Mouse (Mus musculus): Measurements from ENCODE around the gene Lix1l.
"Not testable (repeated sequence)": the region's sequence is repeated elsewhere in the genome, so short reads cannot be mapped to it uniquely, and the experiment has no call there.

Lix1l gene

DNA sequence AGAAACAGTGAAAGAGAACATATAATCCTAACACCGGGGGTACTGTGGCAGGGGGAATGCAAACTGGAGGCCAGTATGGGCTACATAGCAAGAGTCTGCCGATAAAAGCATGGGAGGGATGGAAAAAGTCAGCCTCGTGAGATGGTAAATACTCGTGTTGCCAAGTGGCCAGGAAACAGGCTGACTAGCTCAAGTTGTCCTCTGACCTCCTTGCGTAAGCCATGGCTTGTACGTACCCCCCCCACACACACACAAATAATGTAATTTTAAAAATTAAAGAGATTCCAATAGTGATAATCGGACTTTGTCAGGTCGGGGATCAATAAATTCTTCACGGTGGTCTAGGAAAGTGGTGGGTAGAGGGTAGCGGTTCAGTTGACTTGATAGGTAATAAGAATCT lies 7.6 kb upstream of the Lix1l start:
- no peak for DNase-seq

DNA sequence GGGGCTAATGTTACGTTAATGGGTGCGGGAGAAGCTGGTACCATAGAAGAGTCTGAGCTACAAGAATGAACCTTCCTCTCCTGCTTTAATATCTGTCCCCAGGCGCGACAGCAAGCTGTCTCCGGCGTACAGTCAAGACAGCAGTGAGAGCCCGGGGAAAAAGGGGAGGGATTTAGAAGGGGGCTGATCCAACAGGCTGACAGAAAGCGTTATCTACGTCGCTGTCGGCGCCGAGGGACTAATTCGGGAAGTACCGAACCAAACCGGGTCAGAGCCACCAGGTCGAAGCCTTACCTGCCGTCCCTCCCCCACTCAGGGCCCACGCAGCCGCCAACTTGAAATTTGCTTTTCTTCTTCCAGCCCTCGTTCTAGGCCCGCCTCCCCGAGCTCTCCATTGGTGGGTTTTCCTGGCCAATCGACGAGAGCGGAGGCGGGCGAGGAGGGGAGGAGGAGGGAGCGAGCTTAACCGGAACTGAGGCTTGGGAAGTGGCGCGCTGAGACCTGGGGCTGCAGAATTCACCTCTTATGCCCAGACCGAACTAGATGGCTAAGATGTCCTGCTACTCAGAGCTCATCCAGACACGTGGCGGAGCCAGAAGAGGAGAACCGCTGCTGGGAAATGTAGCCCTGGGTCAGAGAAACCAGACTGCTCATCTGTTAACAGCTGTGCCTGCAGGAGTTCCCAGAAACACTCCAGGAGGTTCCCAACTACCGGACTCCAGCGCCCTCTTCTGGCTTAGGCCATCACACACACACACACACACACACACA lies 7.0 kb upstream of the Lix1l start, which contains the start of gene Polr3gl:
Gene Polr3gl (minus strand): TSS at position 392 of the 771 bp plus-strand sequence.
- peak; percentile 95 for DNase-seq

DNA sequence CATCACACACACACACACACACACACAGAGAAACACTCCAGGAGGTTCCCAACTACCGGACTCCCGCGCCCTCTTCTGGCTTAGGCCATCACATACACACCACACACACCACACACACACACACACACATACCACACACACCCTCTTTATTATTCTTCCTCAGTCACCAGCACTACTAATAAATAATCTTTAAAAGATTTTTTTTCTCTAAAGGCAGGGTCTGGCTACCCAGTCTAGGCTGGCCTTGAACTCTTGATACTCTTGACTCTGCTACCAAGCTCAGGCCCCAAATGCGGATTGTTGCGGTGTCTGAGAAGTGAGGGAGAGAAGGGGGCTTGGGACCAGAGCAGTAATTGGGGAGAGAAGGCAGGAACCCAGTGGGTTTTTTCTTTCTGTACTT lies 6.1 kb upstream of the Lix1l start:
- DNase-seq: no peak

DNA sequence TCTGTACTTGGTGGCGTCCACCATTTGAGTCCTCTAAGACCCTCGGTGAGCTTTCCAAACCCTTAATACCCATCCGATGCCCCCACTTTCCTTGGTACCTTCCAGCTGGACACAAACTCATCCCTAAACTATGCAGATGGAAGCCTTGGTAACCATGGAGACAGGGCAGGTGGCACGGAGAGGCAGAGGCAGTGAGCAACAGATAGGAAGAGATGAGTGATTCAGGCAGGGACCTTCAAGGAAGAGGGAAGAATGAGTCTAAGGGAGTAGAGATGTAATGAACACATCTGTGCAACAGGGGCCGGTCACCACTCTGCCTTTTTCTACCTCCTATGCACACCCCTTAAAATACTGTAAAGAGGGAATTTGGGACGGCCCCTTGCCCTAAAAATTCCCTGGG lies 5.3 kb upstream of the Lix1l start:
- DNase-seq: no peak

DNA sequence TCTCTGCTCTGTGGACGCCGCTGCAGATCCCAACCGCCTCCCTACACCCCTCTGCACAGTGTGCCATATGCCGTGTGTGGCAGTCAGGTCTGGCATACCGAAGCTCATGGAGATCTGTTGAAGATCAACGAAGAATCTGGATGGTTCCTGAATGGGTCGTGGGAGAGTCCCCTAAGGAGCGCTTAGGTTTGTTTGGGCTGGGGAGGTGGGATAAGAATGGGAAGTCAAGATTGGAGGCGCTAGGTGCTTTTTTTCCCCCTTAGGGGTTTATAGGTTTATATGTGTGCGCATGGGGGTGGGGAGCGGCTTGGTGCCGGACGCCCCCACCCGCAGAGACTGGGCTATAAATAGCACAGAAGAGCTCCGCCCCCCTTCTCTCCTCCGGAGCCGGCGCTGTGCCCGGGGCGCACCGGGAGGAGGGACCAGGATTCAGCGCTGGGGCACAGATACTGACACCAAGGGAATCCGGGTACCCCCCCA lies 4.7 kb upstream of the Lix1l start, which contains the start of gene Ankrd34a:
Gene Ankrd34a (plus strand): TSS at position 409 of the 480 bp plus-strand sequence.
- peak; percentile 52 for DNase-seq

DNA sequence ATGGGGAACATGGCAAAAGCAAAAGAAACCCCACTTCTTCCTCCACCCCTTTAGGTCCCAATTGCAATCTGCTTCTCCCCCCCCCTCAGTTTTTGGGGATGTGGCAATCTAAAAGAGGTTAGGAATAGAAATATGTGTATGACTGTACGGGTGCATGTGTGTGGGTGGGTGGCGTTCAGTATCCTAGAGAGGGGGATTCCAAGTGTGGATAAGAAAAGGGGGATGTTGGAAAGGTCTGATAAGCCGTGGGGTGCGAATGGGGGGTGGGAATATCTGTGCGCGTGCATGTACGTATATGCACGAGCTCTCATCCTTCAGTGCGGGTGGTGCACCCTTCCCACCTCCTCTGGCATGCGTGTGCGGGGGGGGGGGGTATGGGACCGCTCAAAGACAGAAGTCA lies 4.1 kb upstream of the Lix1l start:
- DNase-seq: no peak

DNA sequence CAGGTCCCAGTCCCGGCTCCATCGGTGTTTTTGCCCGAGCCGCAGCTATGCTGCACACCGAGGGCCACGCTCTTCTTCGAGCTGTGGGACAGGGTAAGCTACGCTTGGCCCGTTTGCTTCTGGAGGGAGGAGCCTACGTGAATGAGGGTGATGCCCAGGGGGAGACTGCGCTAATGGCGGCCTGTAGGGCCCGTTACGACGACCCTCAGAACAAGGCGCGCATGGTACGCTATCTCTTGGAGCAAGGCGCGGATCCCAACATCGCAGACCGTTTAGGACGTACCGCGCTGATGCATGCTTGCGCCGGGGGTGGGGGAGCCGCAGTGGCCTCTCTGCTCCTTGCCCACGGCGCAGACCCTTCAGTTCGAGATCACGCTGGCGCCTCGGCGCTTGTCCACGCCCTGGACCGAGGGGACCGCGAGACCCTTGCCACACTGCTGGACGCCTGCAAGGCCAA lies 3.5 kb upstream of the Lix1l start:
- no peak for DNase-seq

DNA sequence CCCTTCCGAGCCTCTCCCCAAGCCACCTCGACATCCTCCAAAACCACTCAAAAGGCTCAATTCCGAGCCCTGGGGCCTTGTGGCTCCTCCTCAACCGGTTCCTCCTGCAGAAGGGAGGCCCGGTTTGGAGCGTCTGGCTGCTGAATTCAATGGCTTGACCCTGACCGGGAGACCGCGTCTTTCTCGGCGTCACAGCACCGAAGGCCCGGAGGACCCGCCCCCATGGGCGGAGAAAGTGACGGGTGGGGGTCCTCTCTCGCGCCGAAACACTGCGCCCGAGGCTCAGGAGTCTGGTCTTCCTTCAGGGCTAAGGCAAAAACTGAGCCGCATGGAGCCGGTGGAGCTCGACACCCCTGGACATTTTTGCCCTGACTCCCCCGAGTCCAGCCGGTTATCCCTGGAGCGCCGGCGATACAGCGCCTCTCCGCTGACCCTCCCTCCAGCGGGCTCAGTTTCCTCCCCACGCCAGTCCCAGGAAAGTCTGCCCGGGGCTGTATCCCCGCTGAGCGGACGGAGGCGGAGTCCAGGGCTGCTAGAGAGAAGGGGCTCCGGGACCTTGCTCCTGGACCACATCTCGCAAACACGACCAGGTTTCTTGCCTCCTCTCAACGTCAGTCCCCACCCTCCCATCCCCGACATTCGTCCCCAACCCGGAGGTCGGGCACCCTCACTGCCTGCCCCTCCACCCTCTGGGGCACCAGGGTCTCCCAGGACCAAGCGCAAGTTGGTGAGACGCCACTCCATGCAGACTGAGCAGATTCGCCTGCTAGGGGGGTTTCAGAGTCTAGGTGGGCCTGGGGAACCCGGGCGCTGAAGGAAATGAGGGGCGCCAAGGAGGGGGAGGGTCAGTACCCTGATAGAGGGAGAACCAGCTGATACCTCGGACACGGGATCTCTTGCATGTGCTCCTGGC lies 2.5 kb upstream of the Lix1l start:
- peak; percentile 81 for DNase-seq

DNA sequence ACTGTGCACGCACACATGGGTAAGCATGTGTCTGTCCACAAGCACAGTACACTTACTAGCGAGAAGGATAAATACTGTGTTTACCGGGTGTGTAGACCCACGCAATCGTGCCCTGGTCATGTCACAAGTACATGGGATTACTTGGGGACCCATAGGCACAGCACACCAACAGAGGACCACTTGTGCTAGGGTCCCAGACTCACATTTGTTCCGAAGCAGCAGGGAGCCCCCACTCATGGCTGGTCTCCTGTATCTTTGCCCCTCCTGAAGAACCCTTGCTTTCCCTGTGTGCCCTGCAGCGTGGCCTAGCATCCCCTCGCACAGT lies 1.9 kb upstream of the Lix1l start:
- DNase-seq: no peak

DNA sequence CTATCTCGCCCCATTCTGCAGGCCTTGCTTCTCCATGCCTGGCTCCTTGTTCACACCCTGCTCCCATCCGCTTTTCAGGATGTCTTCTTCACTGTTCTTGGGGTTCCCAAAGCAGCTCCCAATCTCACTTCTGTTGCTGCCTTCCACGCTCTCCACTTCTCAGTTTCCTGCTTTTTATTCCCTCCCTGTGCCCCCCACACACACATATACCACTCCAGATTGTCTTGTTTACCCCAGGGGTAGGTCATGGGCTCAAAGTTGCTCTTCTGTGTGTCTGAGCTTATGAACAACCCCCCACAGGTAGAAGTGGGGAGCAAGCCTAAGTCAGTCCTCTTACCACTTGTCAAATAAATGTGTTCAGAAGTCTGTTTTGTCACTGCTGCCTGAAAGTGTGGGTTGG lies 1.5 kb upstream of the Lix1l start:
- no peak for DNase-seq

DNA sequence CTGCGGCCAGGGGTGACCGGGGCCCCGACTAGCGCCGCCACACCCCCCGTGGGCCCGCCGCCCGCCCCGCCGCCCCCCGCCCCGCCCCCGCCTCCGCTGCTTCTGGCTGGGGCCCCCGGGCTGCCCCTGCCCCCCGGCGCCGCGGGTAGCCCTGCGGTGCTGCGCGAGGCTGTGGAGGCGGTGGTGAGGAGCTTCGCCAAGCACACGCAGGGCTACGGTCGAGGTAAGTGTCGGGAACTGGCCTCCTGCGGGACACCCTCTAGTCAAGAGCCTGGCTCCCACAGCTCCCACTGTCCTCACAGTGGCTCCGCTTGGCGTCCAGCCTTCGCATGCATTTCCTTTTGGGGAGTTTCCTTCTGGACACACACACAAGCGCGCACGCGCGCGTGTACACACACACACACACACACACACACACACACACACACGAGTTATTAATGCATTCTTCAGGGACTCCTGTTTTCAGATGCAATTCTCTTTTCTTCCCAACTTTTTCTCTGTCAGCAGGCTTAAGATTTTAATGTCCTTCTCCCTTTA lies 370 bp downstream of the Lix1l start:
- DNase-seq: peak; percentile 87

DNA sequence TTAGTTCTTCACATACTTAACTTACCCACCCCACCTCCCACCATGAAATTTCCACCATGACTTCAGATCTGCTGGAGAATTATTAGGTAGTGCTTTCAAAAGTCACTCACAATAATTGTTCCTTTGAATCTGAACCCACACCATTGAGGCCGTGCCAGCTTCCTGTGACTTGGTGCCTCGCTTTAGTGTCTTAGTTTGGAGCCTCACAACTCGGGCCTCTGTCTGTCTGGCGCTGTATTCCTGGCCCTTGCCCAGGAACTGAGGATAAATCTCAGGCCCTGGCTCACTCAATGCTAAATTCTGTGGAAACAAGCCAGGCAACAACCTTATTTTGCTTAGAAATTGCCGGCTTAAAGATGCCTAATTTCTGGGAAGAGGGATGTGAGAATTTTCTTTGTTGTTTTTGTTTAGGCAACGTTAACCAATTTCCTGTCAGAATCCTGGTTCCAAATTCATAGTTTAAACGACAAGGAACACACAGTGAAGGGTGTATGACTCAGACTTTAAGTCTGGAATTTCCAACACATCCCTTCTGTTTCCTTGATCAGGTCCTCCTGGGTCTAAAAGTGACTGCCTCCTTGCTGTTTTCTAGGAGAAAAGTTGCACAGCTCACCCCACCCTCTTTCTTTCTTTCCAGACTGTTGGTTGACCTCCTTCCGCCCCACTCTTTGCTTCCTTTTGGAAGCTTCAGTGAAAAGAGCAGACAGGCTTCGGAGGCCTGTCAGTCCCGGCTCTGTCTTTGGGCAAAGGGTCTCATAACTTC lies 1.2 kb downstream of the Lix1l start:
- DNase-seq: peak; percentile 50

DNA sequence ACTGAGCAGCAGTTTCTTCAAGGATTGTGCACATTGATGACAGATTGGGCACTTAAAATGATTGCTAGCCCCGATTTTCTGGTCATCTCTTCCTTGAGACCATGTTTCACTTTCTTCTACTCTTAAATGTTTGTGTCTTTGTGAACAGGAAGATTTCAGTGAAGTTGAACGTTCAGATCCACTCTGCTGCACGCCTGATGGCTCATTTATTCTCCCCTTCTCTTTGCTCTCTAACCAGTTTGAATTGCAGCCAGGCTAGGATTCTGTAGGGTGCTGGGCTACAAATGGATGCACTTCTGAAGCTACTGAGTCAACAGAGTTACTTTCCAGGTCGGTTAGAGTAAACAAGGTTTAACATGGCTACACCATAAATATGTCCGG lies 1.7 kb downstream of the Lix1l start:
- DNase-seq: no peak

DNA sequence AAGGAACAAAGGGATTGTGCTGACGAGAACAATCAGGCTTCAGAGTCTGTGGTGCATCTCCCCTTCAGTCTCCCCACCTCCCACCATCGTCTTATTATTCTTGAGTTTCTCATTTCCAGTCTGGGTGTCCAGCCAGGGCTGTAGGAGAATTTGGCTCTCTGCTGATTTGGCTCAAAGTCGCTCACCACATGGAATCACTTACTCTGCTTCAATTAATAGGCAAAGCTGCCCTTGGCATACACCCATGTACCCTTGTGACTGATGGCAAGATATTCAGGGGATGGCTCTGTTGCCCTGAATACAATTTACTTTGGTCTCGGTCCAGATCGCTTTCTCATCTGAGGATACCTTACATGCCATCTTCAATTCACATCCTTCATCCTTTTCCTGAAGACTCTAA lies 2.4 kb downstream of the Lix1l start:
- DNase-seq: no peak

DNA sequence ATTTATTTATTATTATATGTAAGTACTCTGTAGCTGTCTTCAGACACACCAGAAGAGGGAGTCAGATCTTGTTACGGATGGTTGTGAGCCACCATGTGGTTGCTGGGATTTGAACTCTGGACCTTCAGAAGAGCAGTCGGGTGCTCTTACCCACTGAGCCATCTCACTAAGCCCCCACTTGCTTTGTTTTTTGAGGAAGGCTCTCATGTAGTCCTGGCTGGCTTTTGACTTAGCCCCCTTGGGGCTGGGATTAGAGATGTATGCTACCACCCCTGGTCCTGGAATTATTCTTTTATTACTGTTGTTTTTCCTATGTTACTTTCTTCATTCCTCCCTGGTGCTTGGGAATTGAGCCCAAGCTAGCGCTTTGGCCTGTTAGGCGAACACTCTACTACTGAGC lies 5.1 kb downstream of the Lix1l start:
- not testable (repeated sequence) for DNase-seq

DNA sequence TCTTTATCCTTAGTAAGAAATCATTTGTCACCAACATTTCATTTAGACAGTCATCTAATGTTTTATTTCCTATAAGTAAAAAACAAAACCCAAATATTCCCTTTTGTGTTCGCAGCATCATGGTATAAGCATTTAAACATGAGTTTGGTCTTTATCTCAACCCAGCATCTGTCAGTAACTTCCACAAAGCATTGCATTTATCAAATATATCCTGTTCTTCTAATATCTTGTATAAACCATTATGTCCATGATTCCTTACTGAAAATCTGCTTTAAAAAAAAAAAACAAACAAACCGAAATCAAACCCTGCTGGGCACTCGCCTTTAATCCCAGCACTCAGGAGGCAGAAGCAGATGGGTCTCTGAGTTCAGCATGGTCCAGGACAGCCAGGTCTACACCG lies 5.7 kb downstream of the Lix1l start:
- no peak for DNase-seq

DNA sequence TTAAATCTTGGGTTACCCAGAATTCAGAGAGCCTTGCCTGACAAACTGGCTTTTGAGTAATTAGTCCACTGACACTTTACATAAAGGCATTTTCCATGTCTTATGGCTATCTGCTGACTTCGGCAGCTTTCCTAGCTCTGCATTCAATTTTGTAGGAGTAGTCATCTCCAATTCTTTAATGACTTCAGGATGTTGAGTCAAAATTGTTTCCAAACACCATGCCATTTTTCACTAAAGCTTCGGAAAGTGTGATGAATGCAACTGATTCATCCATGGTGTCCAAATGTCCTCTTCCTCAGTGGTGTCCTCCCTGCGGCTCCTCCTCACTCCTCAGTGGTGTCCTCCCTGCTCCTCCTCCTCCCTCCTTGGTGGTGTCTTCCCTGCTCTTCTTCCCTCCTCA lies 17.0 kb downstream of the Lix1l start:
- DNase-seq: no peak

DNA sequence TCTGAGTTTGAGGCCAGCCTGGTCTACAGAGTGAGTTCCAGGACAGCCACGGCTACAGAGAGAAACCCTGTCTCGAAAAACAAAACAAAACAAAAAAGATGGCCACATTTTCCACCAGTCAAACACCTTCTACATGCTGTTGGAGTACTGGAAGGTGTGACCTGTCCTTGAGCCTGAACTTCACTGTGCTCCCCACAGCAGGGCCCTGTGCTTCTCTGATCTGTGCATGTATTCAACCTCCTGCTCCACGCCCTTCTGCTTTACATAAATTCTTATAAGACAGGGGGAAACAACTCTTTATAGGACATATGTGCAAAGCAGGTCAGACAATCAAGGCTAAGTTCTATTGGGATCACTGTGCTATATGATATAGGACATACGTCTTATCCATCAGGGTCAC lies 22.3 kb downstream of the Lix1l start:
- DNase-seq: no peak

DNA sequence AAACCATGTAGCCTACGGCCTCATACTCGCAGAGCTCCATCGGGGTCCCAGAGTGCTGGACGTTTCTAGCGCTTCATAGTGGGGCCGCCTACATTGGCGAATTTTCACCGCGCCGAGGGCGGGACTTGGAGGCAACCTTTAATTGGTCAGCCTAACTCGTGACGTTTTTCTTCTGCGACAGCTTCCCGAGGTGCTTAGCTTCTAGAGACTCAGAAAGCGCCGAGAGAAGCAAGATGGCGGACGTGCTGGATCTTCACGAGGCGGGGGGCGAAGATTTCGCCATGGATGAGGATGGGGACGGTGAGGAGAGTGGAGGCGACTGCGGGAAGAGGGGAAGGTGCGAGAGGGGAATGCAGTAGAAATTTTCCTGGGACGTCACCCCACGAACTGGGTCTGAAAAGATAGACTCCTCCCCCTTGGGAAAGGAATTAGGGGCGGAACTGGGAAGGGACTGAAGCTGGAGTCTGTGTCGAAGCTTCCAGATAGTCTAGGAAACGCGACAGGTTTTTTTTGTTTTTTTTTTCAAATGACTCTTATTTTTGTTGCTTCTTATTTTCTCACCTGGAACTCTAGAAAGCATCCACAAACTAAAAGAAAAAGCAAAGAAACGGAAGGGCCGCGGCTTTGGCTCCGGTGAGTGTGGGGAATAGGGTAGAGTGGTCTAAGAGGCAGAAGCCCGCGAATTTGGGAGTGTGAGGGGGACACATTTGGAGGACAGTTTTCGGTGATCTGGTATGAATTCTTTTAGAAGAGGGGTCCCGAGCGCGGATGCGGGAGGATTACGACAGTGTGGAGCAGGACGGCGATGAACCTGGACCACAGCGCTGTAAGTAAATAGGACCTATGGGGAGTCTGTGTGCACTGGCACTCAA lies 29.0 kb downstream of the Lix1l start, which contains the start of gene Rbm8a:
Gene Rbm8a (plus strand): TSS at position 205 of the 872 bp plus-strand sequence.
- peak; percentile 98 for DNase-seq

DNA sequence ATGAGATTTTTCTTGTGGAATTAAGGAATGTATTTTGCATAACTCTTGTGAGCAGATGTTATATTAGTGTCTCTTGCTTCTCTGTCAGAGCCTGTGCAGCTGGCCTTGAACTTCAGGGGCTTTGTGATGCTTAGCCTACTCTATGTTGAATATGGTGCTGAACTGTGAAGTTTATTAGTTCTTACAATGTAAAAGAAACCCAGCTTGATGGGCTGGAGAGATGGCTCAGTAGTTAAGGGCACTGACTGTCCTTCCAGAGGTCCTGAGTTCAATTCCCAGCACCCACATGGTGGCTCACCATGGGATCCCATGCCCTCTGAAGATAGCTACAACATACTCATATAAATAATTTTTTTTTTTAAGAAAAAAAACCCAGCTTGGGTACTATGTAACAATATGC lies 31.1 kb downstream of the Lix1l start:
- no peak for DNase-seq

DNA sequence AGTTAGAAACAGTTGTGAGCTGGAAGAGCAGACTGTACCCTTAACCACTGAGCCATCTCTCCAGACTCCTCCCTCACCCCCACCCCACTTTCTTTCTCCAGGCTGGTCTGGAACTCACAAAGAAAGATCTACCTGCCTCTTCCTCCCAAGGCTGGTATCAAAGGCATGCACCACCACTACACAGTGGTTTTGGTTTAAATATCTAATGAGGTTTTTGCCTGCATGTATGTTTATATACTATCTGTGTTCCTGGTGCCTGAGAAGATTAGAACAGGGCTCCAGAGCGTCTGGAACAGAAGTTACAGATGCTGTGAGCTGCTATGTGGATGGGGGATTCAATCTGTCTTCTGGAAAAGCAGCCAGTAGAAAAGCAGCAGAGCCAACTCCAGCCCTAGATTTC lies 33.1 kb downstream of the Lix1l start:
- no peak for DNase-seq

All from kidney, postnatal 14 days (tissue).